Mouse (Mus musculus): ENCODE data around the gene Flad1. TPM values are rescaled to one million over a fixed set of nuclear protein-coding genes. Genes with fewer than 3 reads are reported as not detected.

Gene Flad1
- polyA plus RNA-seq, 1 experiment from 2014 or later, result 30.8 TPM

- peak overlapping the region; percentile 97 for H3K4me2 ChIP-seq (ENCODE audit: low read depth, low read length)
- H3K27me3 ChIP-seq (ENCODE audit: control insufficient read depth, insufficient read depth, low read length), result peaks cover 5% of the 10 kb centered on the region; the same call in 1 of the 2 replicates
- H3K36me3 ChIP-seq (ENCODE audit: control insufficient read depth, insufficient read depth, low read length), result no peaks in the 10 kb centered on the region
- H3K4me3 ChIP-seq (ENCODE audit: low read depth, low read length), result peak overlapping the region; percentile 45
- H3K9ac ChIP-seq (replicated peaks; ENCODE audit: low read depth, low read length), result no peak overlapping the region
- H3K9me3 ChIP-seq (ENCODE audit: control insufficient read depth, low read length), result no peaks in the 10 kb centered on the region
- H3K4me1 ChIP-seq (ENCODE audit: control insufficient read depth, insufficient read depth, low read length), result peaks cover 28% of the 10 kb centered on the region
- 1% methylated on average over 10 of the region's 10 CpGs for WGBS
- H3K27ac ChIP-seq (ENCODE audit: low read depth, low read length), result no peak overlapping the region
- ATAC-seq (ENCODE audit: low read depth), result no peak
Observed at GRCm38 (mm10) chr3:89395419-89395805, 16.3 kb downstream of the Flad1 start.

GRCm38 (mm10) chr3:89394894-89395256, 16.8 kb downstream of the Flad1 start:
- no peaks in the 10 kb centered on the region for H3K9me3 ChIP-seq (ENCODE audit: control insufficient read depth, low read length)
- H3K27me3 ChIP-seq (ENCODE audit: control insufficient read depth, insufficient read depth, low read length), result peaks cover 5% of the 10 kb centered on the region; the same call in 1 of the 2 replicates
- H3K36me3 ChIP-seq (ENCODE audit: control insufficient read depth, insufficient read depth, low read length), result no peaks in the 10 kb centered on the region
- WGBS, result 0% methylated on average over 11 of the region's 12 CpGs
- no peak for ATAC-seq (ENCODE audit: low read depth)
- H3K4me2 ChIP-seq (ENCODE audit: low read depth, low read length), result peak overlapping the region; percentile 97
- peaks cover 28% of the 10 kb centered on the region for H3K4me1 ChIP-seq (ENCODE audit: control insufficient read depth, insufficient read depth, low read length)
- H3K4me3 ChIP-seq (ENCODE audit: low read depth, low read length), result peak overlapping the region; percentile 45
- H3K27ac ChIP-seq (ENCODE audit: low read depth, low read length), result no peak overlapping the region
- no peak overlapping the region for H3K9ac ChIP-seq (replicated peaks; ENCODE audit: low read depth, low read length)

GRCm38 (mm10) chr3:89394006-89394893, 17.4 kb downstream of the Flad1 start, which contains the start of gene Zbtb7b:
TSS of gene Zbtb7b (minus strand) at chr3:89394776.
- under 1% methylated on average over 36 of the region's 42 CpGs for WGBS
- H3K36me3 ChIP-seq (ENCODE audit: control insufficient read depth, insufficient read depth, low read length), result no peaks in the 10 kb centered on the region
- H3K4me1 ChIP-seq (ENCODE audit: control insufficient read depth, insufficient read depth, low read length), result peaks cover 28% of the 10 kb centered on the region
- no peaks in the 10 kb centered on the region for H3K9me3 ChIP-seq (ENCODE audit: control insufficient read depth, low read length)
- H3K4me2 ChIP-seq (ENCODE audit: low read depth, low read length), result peak within 1 kb of the TSS; percentile 97
- peak; percentile 47 for ATAC-seq (ENCODE audit: low read depth)
- H3K27ac ChIP-seq (ENCODE audit: low read depth, low read length), result peak within 1 kb of the TSS; percentile 41
- peak within 1 kb of the TSS; percentile 29; the same call in 1 of the 2 replicates for H3K9ac ChIP-seq (replicated peaks; ENCODE audit: low read depth, low read length)
- H3K27me3 ChIP-seq (ENCODE audit: control insufficient read depth, insufficient read depth, low read length), result peaks cover 5% of the 10 kb centered on the region; the same call in 1 of the 2 replicates
- peak within 1 kb of the TSS; percentile 45 for H3K4me3 ChIP-seq (ENCODE audit: low read depth, low read length)

- H3K4me3 ChIP-seq (ENCODE audit: low read depth, low read length), result peak overlapping the region; percentile 45
- 0% methylated on average over 15 of the region's 15 CpGs for WGBS
Observed at GRCm38 (mm10) chr3:89393605-89394004, 18.1 kb downstream of the Flad1 start.

GRCm38 (mm10) chr3:89392871-89393311, 18.8 kb downstream of the Flad1 start:
- peaks cover 28% of the 10 kb centered on the region for H3K4me1 ChIP-seq (ENCODE audit: control insufficient read depth, insufficient read depth, low read length)
- under 1% methylated on average over 21 of the region's 24 CpGs for WGBS
- ATAC-seq (ENCODE audit: low read depth), result no peak

More at GRCm38 (mm10) chr3:89393605-89394004, 18.1 kb downstream of the Flad1 start:
- no peaks in the 10 kb centered on the region for H3K9me3 ChIP-seq (ENCODE audit: control insufficient read depth, low read length)
- H3K9ac ChIP-seq (replicated peaks; ENCODE audit: low read depth, low read length), result peak overlapping the region; percentile 29; the same call in 1 of the 2 replicates
- H3K4me1 ChIP-seq (ENCODE audit: control insufficient read depth, insufficient read depth, low read length), result peaks cover 28% of the 10 kb centered on the region
- H3K4me2 ChIP-seq (ENCODE audit: low read depth, low read length), result peak overlapping the region; percentile 97
- peaks cover 5% of the 10 kb centered on the region; the same call in 1 of the 2 replicates for H3K27me3 ChIP-seq (ENCODE audit: control insufficient read depth, insufficient read depth, low read length)
- peak overlapping the region; percentile 41; the same call in 1 of the 2 replicates for H3K27ac ChIP-seq (ENCODE audit: low read depth, low read length)
- peak; percentile 91 for ATAC-seq (ENCODE audit: low read depth)
- H3K36me3 ChIP-seq (ENCODE audit: control insufficient read depth, insufficient read depth, low read length), result no peaks in the 10 kb centered on the region

GRCm38 (mm10) chr3:89391663-89392511, 19.8 kb downstream of the Flad1 start:
- WGBS, result under 1% methylated on average over 51 of the region's 56 CpGs

More at GRCm38 (mm10) chr3:89392871-89393311, 18.8 kb downstream of the Flad1 start:
- Histone ChIP-seq H3K4me3 (ENCODE audit: low read depth, low read length) (peak overlapping the region; percentile 45), H3K27ac (ENCODE audit: low read depth, low read length) (no peak overlapping the region), H3K9me3 (ENCODE audit: control insufficient read depth, low read length) (no peaks in the 10 kb centered on the region), H3K36me3 (ENCODE audit: control insufficient read depth, insufficient read depth, low read length) (no peaks in the 10 kb centered on the region), H3K4me2 (ENCODE audit: low read depth, low read length) (peak overlapping the region; percentile 97), H3K9ac (replicated peaks; ENCODE audit: low read depth, low read length) (no peak overlapping the region), H3K27me3 (ENCODE audit: control insufficient read depth, insufficient read depth, low read length) (peaks cover 5% of the 10 kb centered on the region; the same call in 1 of the 2 replicates)

GRCm38 (mm10) chr3:89390699-89391662, 20.7 kb downstream of the Flad1 start:
- H3K4me3 ChIP-seq (ENCODE audit: low read depth, low read length), result peak overlapping the region; percentile 45
- no peak overlapping the region for H3K27ac ChIP-seq (ENCODE audit: low read depth, low read length)
- no peak for ATAC-seq (ENCODE audit: low read depth)
- no peaks in the 10 kb centered on the region for H3K9me3 ChIP-seq (ENCODE audit: control insufficient read depth, low read length)
- peak overlapping the region; percentile 55 for H3K9ac ChIP-seq (replicated peaks; ENCODE audit: low read depth, low read length)
- 12% methylated on average over 19 of the region's 19 CpGs for WGBS
- H3K4me1 ChIP-seq (ENCODE audit: control insufficient read depth, insufficient read depth, low read length), result peaks cover 24% of the 10 kb centered on the region
- H3K27me3 ChIP-seq (ENCODE audit: control insufficient read depth, insufficient read depth, low read length), result peaks cover 5% of the 10 kb centered on the region; the same call in 1 of the 2 replicates
- no peaks in the 10 kb centered on the region for H3K36me3 ChIP-seq (ENCODE audit: control insufficient read depth, insufficient read depth, low read length)
- H3K4me2 ChIP-seq (ENCODE audit: low read depth, low read length), result peak overlapping the region; percentile 97

More at GRCm38 (mm10) chr3:89391663-89392511, 19.8 kb downstream of the Flad1 start:
- no peak for ATAC-seq (ENCODE audit: low read depth)
- peak overlapping the region; percentile 45 for H3K4me3 ChIP-seq (ENCODE audit: low read depth, low read length)
- H3K4me1 ChIP-seq (ENCODE audit: control insufficient read depth, insufficient read depth, low read length), result peaks cover 28% of the 10 kb centered on the region
- H3K9ac ChIP-seq (replicated peaks; ENCODE audit: low read depth, low read length), result peak overlapping the region; percentile 55
- H3K9me3 ChIP-seq (ENCODE audit: control insufficient read depth, low read length), result no peaks in the 10 kb centered on the region
- no peak overlapping the region for H3K27ac ChIP-seq (ENCODE audit: low read depth, low read length)
- peaks cover 5% of the 10 kb centered on the region; the same call in 1 of the 2 replicates for H3K27me3 ChIP-seq (ENCODE audit: control insufficient read depth, insufficient read depth, low read length)
- peak overlapping the region; percentile 97 for H3K4me2 ChIP-seq (ENCODE audit: low read depth, low read length)
- H3K36me3 ChIP-seq (ENCODE audit: control insufficient read depth, insufficient read depth, low read length), result no peaks in the 10 kb centered on the region

GRCm38 (mm10) chr3:89390111-89390515, 21.6 kb downstream of the Flad1 start:
- ATAC-seq (ENCODE audit: low read depth), result no peak
- no peaks in the 10 kb centered on the region for H3K9me3 ChIP-seq (ENCODE audit: control insufficient read depth, low read length)
- H3K4me3 ChIP-seq (ENCODE audit: low read depth, low read length), result no peak overlapping the region
- H3K9ac ChIP-seq (replicated peaks; ENCODE audit: low read depth, low read length), result no peak overlapping the region
- peaks cover 2% of the 10 kb centered on the region; the same call in 1 of the 2 replicates for H3K27me3 ChIP-seq (ENCODE audit: control insufficient read depth, insufficient read depth, low read length)
- no peak overlapping the region for H3K27ac ChIP-seq (ENCODE audit: low read depth, low read length)
- 58% methylated on average over 5 of the region's 5 CpGs for WGBS
- H3K4me1 ChIP-seq (ENCODE audit: control insufficient read depth, insufficient read depth, low read length), result peaks cover 21% of the 10 kb centered on the region
- H3K36me3 ChIP-seq (ENCODE audit: control insufficient read depth, insufficient read depth, low read length), result no peaks in the 10 kb centered on the region
- no peak overlapping the region for H3K4me2 ChIP-seq (ENCODE audit: low read depth, low read length)

Data from neural tube, embryonic 14.5 days (tissue).